Mouse (Mus musculus) granulocyte monocyte progenitor cell, adult 5-6 weeks (primary cell): ENCODE measurements around the gene Bend6. TPM values are rescaled to one million over a fixed set of nuclear protein-coding genes. Genes with fewer than 3 reads are reported as not detected.

Source experiments
- ATAC-seq: replicated peaks from 2 replicates; pipeline ENCODE4 v1.8.0; 2016; ENCODE audit warnings: mild to moderate bottlenecking, moderate TSS enrichment, inconsistent platforms; ENCODE audit not compliant: poor library complexity, severe bottlenecking
- total RNA-seq, 2 experiments: library from RNA; stranded (forward) in 1 of 2; stranded (reverse) in 1 of 2; fragments of 200-712, 200-1000 nt in 1 of 2; fragments of >200 nt in 1 of 2; fragmentation: Nextera tagmentation in 1 of 2; gene quantifications; 2 replicates each; pipeline ENCODE4 v1.2.3; 2014 to 2017

Bend6 gene
- total RNA-seq (2014; fragmentation: Nextera tagmentation) (not detected in 2 replicates), total RNA-seq (2017) (not detected in 2 replicates)

DNA sequence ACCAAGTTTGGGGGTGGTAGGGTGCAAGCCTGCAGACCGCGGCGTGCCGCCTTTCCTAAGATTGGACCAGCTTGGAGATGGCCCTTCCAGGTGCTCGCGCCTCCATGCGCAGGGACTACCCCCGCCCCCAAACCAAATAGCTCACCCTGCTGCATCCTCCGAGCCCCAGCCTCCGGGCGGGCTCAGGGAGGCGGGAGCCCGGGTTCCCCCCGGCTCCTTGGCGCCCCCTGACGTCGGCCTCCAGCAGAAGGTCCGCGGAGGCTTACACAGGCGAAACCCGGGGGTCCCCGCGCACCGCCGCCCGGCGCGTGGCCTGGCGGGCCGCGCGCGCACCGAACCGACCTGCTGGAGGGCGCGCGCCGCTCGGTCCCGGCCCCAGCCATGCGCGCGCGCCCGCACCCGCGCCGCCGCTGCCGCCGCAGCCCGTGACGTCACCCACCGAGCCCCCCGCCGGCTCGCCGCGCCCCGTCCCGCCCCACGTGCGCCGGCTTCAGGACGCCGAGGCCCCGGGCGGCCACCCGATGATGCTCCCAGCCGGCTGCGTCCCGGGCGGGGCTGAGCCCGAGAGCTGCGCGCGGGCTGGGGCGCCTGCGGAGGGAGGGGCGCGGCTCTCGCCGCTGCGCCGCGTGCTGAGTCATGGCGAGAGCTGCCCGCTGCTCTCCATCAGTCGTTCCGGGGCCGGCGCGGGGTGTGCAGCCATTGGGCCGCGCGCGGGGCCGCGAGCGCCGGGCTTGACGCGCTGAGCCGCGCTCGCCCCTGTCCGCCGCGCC, at the start of gene Bend6:
Gene Bend6 (minus strand): TSS at position 396 of the 770 bp plus-strand sequence.
- peak; percentile 42 for ATAC-seq

DNA sequence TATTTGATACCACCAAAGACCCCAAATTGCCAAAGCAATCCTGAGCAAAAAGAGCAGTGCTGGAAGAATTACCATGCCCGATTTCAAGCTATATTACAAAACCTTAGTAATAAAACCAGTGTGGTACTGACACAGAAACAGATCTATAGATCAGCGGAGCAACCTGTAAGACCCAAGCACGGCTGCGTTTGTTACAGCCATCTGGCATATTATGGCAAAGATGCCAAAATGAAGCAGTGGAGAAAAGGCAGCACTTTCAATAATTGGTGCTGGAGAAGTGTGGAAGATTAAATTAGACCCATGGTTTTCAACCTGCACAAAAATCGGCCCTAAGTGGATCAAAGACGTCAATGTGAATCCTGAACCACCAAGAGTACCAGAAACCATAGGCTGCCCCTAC, 48.0 kb upstream of the Bend6 start:
- ATAC-seq, result no peak

- no peak for ATAC-seq
Measured at GRCm38 (mm10) chr1:33948511-33948910, 40.9 kb upstream of the Bend6 start.

- ATAC-seq, result no peak
Measured at GRCm38 (mm10) chr1:33947838-33948237, 40.2 kb upstream of the Bend6 start.

- no peak for ATAC-seq
Measured at GRCm38 (mm10) chr1:33946601-33947395, 39.2 kb upstream of the Bend6 start.

DNA sequence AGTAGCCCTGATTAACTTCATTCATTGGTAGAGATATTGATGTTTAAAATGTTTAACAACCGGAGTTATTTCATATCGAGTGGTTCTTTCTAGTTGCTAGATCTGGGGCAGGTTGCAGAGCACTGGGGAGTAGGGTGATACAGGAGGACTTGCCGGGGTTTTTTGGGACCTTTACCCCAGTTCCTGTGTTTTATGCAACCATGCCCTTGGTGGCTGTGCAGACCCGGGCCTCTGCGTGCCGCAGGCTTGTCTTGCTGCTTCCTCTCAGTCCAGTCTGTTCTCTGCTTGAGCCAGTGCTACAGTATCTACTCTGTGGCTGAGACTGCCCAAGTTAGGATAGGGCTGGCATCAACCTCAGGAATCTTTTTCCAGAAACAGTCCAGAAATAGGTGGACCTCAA, 38.1 kb upstream of the Bend6 start:
- no peak for ATAC-seq

- no peak for ATAC-seq
Measured at GRCm38 (mm10) chr1:33944977-33945750, 37.5 kb upstream of the Bend6 start.

GRCm38 (mm10) chr1:33943943-33944342, 36.3 kb upstream of the Bend6 start:
- no peak for ATAC-seq

DNA sequence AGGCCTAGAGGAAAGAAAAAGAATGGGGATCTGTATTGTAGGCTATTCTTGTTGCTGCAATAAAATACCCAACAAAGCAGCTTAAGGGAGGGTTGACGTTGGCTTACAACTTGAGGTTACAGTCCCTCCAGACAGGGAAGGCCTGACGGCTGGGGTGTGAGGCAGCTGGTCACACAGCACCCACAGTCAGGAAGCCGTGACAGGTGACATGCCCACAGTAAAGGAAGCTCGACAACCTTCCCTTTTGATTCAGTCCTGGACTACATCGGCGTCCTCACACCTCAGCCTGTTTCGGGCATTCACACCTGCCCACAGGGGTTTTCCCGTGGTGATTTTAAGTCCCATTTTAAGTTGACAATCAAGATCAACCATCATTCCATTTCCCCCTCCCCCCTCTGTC, 35.0 kb upstream of the Bend6 start:
- no peak for ATAC-seq

- ATAC-seq, result no peak
Measured at GRCm38 (mm10) chr1:33940364-33940928, 32.8 kb upstream of the Bend6 start.

DNA sequence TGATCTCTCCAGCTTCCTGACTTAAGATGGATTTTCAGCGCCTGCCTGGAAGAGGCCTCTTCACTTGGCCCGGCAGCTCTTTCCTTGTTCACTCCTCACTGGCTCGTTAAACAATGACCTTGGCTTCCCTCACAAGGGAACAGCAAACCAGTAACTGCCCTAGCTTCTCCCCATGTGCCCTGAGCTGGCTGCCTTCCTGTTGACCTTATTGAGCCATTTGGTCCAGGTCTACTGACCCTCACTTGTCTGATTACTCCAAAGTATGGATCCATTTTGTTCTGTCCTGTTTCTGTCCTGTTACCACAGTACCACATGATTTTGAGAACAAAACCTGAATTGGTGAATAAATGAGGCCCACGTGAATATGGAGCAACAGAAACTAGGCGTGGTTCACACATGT, 32.2 kb upstream of the Bend6 start:
- ATAC-seq, result no peak

GRCm38 (mm10) chr1:33935946-33936345, 28.3 kb upstream of the Bend6 start:
- ATAC-seq, result no peak

DNA sequence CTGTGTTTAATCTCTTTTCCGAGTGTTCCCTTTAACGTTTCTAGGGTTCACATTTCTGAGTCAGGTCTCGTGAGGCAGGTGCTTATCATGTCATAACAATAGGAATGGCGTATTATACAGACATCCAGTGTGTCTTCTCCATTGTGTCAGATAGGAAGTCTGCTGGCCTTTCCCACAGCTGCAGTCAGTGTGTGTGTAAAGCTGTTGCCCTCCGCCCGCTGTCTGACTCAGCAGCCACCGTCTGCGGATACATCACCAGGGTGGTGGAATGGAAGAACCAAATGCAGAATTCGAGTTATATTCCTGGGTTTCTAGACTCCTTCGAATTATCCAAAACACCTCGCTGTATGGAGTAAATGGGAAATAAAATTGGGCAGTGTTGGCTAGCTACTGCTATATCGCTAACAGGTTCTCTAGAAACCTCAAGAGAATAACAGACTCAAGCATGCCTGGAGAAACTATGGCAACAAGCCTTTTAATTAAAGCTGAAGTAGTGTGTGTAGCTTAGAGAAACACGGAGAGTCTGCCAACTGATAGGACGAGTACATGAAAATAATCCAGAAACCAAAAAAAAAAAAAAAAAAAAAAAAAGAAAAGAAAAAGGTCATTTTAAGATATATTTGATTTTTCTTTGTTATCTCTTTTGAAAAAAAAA, 25.4 kb upstream of the Bend6 start:
- ATAC-seq, result no peak

GRCm38 (mm10) chr1:33932196-33932595, 24.6 kb upstream of the Bend6 start:
- no peak for ATAC-seq

DNA sequence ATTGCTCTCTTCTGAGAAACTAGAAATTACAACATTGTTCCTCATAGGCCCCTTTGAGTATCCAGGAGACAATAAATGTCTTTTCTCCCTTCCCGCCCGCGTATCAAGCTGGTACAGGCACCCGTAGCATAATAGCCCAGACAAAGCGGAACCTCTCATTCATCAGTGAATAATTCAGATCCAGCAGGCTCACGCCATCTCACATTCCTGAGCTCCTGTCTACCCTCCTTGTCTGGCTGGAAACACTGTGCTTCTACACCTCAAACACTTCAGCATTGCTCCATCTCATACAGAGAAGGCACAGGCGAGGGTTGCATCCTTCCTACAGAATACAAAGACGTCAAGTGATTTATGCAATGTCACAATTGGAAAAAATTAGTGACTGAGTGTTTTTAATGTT, 24.2 kb upstream of the Bend6 start:
- ATAC-seq, result no peak

DNA sequence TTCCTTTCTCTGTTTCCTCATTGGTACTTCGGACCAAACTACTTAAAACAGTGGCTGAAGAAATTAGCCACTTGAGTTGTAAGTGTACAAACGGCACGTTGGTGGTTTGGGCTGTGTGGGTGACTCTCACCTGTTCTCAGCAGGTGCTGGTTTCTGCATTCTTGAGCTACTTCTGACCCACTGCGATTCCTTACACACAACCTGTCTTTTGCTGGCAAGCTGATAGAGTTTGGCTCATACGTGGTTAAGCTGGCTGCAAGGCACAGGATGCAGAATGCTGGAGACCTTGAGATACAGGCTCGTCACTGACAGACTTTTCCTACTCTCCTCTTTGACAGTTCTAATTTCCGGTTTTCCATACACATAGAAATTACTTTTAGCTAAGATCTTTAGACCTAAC, 19.9 kb upstream of the Bend6 start:
- ATAC-seq, result no peak

GRCm38 (mm10) chr1:33925283-33925682, 17.7 kb upstream of the Bend6 start:
- no peak for ATAC-seq

GRCm38 (mm10) chr1:33922975-33923374, 15.4 kb upstream of the Bend6 start:
- no peak for ATAC-seq

GRCm38 (mm10) chr1:33916554-33916953, 8.9 kb upstream of the Bend6 start:
- ATAC-seq, result peak; percentile 58

DNA sequence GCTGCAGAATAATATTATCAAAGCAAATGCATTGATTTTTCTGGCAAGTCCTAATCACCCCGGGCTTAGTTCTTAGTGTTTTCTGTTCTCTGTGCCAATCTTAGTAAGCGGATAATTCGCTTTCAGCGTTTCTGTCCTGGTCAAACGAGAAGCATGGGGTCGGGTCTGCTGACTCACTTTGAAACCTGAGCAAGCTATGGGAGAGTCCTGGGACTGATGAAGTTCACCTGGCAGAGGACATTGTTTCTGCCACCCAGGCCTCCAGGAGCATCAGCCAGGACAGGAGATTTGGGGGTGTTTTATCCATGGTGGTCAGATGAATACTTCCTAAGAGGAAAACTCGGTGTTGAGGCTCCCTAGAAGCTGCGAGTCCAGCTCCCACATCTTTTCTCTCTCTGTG, 4.0 kb upstream of the Bend6 start:
- ATAC-seq, result no peak
